Mouse (Mus musculus) bone marrow macrophage, adult 2 months (primary cell): ENCODE measurements around the gene Parp3. TPM values are rescaled to one million over a fixed set of nuclear protein-coding genes. Genes with fewer than 3 reads are reported as not detected.

Experiments used
- H3K27ac ChIP-seq: 2 replicates; pipeline ENCODE4 v1.5.1; 2012; ENCODE audit warnings: low read depth, low read length; ENCODE audit not compliant: insufficient read depth
- H3K4me1 ChIP-seq: 2 replicates; pipeline ENCODE4 v1.6.1; 2012; ENCODE audit warnings: low read length; ENCODE audit not compliant: control insufficient read depth, insufficient read depth
- H3K4me3 ChIP-seq: 2 replicates; pipeline ENCODE4 v1.5.1; 2012; ENCODE audit warnings: mild to moderate bottlenecking, low read length, moderate library complexity; ENCODE audit not compliant: insufficient read depth
- CTCF ChIP-seq: IDR thresholded peaks from 2 replicates; pipeline ENCODE4 v1.5.1; 2012; ENCODE audit warnings: low read depth, mild to moderate bottlenecking, low read length, moderate library complexity
- POLR2A ChIP-seq: IDR thresholded peaks from 2 replicates; pipeline ENCODE4 v1.6.1; 2012; ENCODE audit warnings: mild to moderate bottlenecking, low read depth, low read length, borderline replicate concordance
- polyA plus RNA-seq: library from polyadenylated mRNA; stranded (reverse); fragments of >200 nt; gene quantifications from 2 replicates; pipeline ENCODE4 v1.2.4, GENCODE M21; 2012; ENCODE audit not compliant: missing spikeins, insufficient read depth, insufficient read length

The Parp3 gene
- polyA plus RNA-seq, 1 experiment: 21.0 TPM

DNA sequence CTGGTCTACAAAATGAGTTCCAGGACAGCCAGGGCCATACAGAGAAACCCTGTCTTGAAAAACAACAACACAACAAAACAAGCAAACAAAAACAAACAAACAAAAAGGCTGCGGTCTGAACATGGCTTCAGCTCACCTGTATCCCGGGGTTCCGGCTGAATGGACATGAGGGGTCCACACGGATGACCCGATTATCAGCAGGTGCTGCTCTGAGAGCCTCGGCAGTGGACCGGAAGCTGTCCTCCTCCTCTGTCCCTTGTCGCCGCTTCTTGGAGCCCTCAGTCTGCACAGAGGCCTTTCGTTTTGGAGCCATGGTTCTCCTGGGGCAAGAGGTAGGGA is 1.1 kb downstream of the Parp3 start, which contains the start of gene Rrp9:
Gene Rrp9, plus strand, starts transcription at position 301 of the 339 bp plus-strand sequence.
- H3K4me1 ChIP-seq: peaks cover 8% of the 10 kb centered on the region

DNA sequence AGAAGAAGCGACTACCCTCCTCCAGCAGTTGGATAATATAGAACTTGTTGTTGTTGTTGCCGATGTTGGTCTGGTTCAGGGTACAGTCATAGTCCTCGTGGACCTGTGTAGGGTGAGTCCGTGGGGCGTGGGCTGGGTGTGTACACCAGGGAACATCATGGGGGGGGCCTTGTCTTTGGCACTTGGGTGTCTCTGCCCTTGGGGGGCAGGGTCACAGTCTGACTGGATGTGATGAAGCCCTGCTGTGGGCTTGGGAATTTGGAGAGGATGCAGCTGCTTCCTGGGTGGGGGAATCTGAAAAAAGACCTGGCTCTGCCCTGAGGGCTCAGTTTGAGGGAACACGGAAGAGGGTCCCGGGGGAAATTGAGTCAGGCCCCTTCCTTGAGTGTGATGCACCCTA is 1.7 kb downstream of the Parp3 start:
- Histone ChIP-seq H3K4me1 (peaks cover 8% of the 10 kb centered on the region), H3K27ac (no peak overlapping the region), H3K4me3 (peak overlapping the region; percentile 71)
- TF ChIP-seq POLR2A (no peak), CTCF (no peak)

More for the DNA sequence above, 1.1 kb downstream of the Parp3 start, which contains the start of gene Rrp9:
- TF ChIP-seq CTCF: no peak
- no peak for TF ChIP-seq POLR2A
- peak within 1 kb of the TSS; percentile 71 for H3K4me3 ChIP-seq
- peak within 1 kb of the TSS; percentile 75 for H3K27ac ChIP-seq

DNA sequence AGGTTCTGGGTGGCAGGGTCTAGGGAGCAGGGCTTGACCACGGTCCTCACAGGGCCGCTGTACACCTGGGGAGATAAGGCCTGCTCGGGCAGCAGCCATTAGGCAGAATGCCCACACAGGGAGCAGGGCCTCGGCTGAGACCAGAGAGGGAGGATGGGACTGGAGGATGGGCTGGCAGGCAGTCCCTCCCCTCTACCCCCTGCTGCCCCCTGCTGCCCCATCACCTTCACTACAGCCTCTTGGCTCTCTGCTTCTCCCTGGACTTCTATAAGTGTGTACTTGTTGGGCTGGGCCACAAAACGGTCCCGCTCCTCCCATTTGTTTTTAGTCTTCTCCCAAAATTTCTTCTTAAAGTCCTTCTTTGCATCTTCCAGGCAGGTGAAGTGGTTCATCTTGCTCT is 2.3 kb downstream of the Parp3 start:
- Histone ChIP-seq H3K4me3 (no peak overlapping the region), H3K27ac (no peak overlapping the region), H3K4me1 (peaks cover 14% of the 10 kb centered on the region)
- TF ChIP-seq POLR2A (no peak), CTCF (peak; percentile 37; the same call in 1 of the 2 replicates)

DNA sequence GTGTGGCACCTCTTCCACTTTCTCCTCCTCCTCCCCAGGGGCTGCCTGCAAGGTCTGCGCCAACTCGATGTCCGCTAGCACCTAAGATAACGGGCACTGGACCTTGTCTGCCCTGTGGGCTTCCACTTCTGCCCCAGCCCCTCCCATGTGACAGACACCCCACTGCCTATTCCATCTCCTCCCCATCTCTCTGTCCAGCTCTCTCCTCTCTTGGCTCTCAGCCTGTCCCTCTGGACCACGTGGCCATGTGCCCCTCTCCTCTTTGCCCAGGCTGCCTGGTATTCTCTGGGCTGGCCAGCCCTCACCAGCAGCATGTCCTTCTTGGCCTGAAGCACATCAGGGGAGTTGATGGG is 3.0 kb downstream of the Parp3 start:
- H3K4me1 ChIP-seq: peaks cover 15% of the 10 kb centered on the region
- no peak for TF ChIP-seq POLR2A
- no peak for TF ChIP-seq CTCF
- H3K27ac ChIP-seq: no peak overlapping the region
- H3K4me3 ChIP-seq: no peak overlapping the region

DNA sequence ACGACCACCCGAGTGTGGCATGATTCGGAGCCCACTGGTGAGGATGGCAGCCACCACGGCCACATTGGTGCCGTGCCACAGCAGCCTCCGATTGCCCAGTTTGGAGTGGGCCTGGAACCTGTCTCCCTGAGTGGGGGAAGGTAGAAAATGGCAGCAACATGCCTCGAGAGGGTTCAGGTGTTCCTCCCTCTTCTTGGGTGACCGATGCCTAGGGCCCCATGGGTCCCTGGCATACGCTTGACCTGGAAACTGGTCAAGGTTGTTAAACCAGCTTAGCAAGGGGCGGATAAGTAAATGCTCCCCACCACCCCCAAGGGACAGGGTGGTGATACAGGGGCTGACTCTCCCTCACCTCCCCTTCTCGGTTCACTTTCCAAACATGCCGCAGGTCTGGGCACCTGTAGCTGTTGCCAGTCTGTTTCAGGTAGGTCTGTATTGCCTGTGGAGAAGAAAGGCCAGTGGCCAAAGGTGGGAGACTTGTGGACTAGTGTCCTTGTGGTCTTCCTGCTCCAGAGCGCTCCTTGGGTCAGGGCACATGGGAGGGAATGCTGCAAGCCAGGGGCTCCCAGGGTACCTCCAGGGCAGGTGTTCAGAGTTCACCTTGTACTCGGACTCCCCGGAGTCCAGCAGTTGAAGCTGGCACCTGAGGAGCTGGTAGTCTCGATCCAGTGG is 3.5 kb downstream of the Parp3 start:
- H3K4me1 ChIP-seq: peaks cover 14% of the 10 kb centered on the region
- TF ChIP-seq POLR2A: no peak
- TF ChIP-seq CTCF: no peak
- no peak overlapping the region for H3K4me3 ChIP-seq
- H3K27ac ChIP-seq: no peak overlapping the region

DNA sequence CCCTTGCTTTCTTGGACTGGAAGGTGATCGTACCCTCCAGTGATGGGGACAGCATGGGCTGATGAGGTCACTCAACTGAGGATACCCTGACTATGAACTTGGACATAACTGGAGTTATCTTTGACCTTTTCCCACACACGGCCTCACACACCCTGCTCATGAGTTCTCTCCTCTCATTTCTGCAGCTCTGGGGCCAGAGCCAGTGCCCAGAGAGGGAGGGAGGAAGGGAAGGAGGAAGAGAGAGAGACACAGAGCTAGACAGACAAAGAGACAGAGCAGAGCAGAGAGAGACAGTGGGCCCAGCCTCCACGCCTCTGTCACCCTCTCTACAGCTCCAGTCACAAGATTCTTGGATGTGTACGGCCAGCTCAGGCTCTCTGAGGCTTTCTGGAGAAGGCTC is 4.4 kb downstream of the Parp3 start:
- Histone ChIP-seq H3K4me1 (peaks cover 13% of the 10 kb centered on the region), H3K4me3 (no peak overlapping the region), H3K27ac (no peak overlapping the region)
- no peak for TF ChIP-seq CTCF
- no peak for TF ChIP-seq POLR2A

DNA sequence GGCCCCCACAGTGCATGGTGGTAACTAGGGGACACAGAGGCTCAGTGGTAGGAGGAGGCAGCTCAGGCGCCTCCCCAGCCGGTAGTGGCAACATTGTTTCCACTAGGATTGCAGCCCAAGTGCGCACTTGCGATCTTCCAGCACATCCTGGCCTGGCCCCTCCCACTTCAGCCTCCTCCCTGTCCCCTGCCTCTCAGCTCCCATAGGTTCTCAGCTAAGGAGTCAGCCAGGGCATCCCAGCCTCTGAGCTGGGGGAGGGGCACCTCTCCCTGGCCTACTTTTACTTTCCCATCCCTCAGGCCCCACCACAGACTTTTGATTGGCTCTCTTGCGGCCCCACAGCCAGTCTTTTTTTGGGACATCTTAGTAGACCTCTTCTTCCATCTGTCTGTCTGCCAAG is 4.9 kb downstream of the Parp3 start:
- H3K27ac ChIP-seq: no peak overlapping the region
- H3K4me1 ChIP-seq: peaks cover 13% of the 10 kb centered on the region
- no peak overlapping the region for H3K4me3 ChIP-seq
- TF ChIP-seq POLR2A: no peak
- TF ChIP-seq CTCF: no peak

DNA sequence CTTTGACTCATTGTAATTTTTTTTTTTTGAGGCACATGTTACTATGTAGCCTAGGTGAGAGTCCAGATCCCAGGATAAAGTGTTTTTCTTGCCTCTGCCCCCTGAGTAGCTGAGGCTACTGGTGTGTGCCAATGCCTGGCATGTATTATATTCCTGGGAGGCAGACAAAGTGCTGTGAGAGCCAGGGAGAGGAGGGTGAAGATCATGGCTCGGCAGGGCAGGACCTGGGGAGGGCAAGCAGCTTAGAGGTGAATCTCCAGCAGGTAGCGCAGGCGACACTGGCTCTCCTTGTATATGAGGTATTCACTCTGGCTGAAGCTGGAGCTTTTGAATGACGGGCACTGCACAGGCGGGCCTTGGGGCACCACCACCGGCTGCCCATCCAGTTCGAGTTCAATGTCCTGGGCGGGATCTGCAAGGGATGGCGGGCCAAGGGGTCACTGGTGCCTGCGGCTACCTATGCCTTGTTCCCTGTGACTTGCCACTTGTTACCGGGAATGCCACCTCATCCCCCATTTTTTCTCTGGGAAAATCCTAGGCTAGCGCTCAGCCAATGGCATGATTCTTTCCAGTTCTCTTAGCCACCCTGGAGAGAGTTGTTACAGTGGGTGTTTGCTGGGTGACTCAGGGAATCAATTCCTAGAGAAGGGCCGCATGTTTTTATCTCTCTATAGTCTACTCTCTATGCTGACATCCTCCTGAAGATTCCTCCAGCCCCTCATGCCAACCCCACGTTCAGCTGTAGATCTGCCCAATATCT is 5.6 kb downstream of the Parp3 start:
- Histone ChIP-seq H3K27ac (no peak overlapping the region), H3K4me1 (peaks cover 13% of the 10 kb centered on the region), H3K4me3 (no peak overlapping the region)
- TF ChIP-seq POLR2A (no peak), CTCF (no peak)

DNA sequence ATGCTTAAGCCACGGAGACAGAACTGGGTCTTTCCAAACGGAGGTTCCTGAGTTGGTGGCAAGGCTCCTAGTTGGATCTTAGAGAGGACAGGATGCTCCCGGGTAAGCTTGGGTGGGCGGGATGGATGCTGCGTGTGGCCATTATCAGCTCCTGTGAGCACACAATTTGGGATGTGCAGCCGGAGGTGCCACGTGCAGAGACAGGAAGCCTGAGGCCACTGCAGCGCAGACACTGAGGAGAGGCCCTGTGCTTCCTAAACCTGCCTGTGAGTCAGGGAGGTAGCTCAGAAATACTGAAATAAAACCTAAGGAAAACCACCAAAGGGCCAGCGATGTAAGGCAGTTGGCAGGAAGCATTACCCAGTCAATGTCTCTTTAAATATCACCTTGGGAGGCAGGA is 7.0 kb downstream of the Parp3 start:
- no peak for TF ChIP-seq CTCF
- no peak for TF ChIP-seq POLR2A

DNA sequence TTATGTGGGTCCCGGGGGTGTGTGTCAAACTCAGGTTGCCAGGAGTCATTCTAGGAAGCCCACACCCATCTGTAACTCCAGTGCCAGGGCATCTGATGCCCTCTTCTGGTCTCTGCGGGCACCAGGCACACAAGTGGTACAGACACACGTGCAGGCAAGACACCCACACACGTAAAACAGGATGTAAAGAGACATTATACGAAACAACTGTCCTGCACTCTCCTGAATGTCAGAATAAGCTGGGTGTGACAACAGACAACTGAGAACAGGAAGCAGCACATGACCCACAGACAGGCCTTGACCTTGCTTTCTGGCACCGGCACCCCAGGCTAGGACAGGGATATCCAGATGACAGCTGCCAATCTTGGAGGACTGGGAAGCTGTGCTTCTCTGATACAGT is 7.4 kb downstream of the Parp3 start:
- TF ChIP-seq CTCF (no peak), POLR2A (no peak)
- Histone ChIP-seq H3K4me1 (peaks cover 8% of the 10 kb centered on the region), H3K27ac (no peak overlapping the region), H3K4me3 (no peak overlapping the region)

More for the DNA sequence above, 7.0 kb downstream of the Parp3 start:
- Histone ChIP-seq H3K4me3 (no peak overlapping the region), H3K27ac (no peak overlapping the region), H3K4me1 (peaks cover 9% of the 10 kb centered on the region)
